Mouse (Mus musculus) liver, embryonic 14.5 days (tissue): ENCODE data around the gene Ddit4.

Experiments
- CTCF ChIP-seq: IDR thresholded peaks from 2 replicates; pipeline ENCODE4 v1.5.1; 2016; ENCODE audit warnings: antibody characterized with exemption, low read depth, control low read depth
- EP300 ChIP-seq: IDR thresholded peaks from 2 replicates; pipeline ENCODE4 v1.6.1; 2016; ENCODE audit warnings: antibody characterized with exemption, low read depth

DNA sequence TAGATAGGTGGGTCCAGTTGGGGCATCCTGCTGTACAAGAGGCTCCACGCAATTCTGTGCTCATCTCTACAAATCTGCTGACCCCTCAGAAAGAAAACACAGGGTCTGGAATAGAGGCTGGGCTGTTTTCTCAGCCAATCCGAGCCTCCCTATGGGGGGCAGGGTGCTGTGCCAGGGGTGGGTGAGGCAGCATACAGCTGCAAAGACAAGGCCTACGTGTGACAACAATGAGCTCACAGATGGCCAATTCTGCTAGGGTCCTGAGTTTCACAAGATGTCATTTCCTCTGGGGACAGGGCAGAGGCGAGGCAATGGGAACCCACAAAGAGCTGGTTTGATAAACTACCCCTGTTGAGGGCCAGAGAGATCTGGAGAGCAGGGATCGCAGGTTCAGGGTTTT is 6.8 kb upstream of the Ddit4 start:
- TF ChIP-seq CTCF, result no peak
- no peak for TF ChIP-seq EP300
